Mouse (Mus musculus): ENCODE results near the gene Smad6. TPM values are rescaled to one million over a fixed set of nuclear protein-coding genes. Genes with fewer than 3 reads are reported as not detected.

Gene Smad6
- polyA plus RNA-seq, 1 experiment = 34.5 TPM

DNA sequence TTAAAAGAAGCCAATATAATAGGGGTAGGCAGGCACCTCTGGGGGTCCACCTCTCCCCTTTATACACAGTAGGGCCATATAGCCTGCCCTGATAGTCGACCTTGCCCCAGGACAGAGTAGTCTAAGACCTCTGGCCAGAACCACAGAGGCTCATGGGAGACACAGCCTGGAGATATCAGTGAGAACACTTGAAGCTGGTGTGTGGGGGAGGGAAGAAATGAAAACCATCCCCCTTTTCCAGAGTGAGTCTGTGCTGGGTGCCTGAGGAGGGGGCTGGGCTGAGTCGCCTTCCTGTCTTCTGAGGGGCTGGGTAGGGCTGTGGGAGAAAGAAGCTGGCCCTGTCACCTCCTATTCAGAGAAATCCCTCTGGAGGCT is 79.3 kb downstream of the Smad6 start:
- Histone ChIP-seq H3K4me3 (ENCODE audit: control insufficient read depth, low read depth, low read length) (no peak overlapping the region), H3K27ac (ENCODE audit: control insufficient read depth, insufficient read depth, low read depth, low read length) (no peak overlapping the region), H3K36me3 (ENCODE audit: control insufficient read depth, insufficient read depth, low read length) (no peaks in the 10 kb centered on the region), H3K4me1 (ENCODE audit: control insufficient read depth, insufficient read depth, low read length) (no peaks in the 10 kb centered on the region), H3K27me3 (ENCODE audit: control insufficient read depth, insufficient read depth, low read length) (no peaks in the 10 kb centered on the region)
- no peak for TF ChIP-seq POLR2A (IDR thresholded peaks at IDR 0.05; ENCODE audit: control insufficient read depth, low read depth, low read length)
- TF ChIP-seq CTCF (IDR thresholded peaks at IDR 0.05; ENCODE audit: control insufficient read depth, insufficient read depth, insufficient replicate concordance, low read depth, low read length) = no peak

DNA sequence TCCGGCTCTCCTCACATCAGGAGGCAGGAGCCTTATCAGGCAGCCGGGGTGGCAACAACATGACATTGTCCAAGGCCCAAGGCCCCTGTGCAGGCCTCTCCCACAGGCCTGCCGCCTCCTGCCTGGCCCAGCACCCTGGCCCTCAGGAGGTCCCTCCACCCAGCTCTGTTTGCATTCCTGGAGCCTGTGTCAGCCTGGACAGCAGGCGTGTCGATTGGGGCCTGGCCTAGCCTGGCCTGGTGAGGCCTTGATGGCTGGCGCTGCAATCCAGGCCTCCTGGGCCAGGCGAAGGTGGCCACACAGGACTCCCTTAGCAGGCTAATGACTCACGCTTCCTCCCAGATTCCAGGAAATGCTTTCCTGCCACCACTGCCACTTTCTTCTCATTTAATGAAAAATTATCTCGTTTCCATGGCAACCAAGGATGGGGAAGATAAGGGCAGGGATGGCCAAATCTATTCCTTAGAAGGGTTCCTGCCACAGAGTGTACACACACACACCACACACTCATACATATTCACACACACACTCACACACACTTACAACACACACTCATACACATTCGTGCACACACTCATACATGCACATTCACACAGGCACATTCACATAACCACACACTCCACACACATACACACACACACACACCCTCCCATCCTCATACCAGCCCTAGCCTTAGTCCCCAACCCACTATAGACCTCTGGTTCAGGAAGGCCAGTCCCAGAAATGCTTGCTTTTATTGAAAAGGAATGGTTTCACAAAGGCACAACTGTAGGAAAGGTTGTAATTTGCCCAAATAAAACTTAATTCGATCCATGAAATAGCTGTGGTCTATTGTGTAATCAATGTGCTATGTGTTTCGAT is 79.9 kb downstream of the Smad6 start:
- no peaks in the 10 kb centered on the region for H3K36me3 ChIP-seq (ENCODE audit: control insufficient read depth, insufficient read depth, low read length)
- H3K4me1 ChIP-seq (ENCODE audit: control insufficient read depth, insufficient read depth, low read length) = no peaks in the 10 kb centered on the region
- no peak overlapping the region for H3K27ac ChIP-seq (ENCODE audit: control insufficient read depth, insufficient read depth, low read depth, low read length)
- no peaks in the 10 kb centered on the region for H3K27me3 ChIP-seq (ENCODE audit: control insufficient read depth, insufficient read depth, low read length)
- TF ChIP-seq CTCF (IDR thresholded peaks at IDR 0.05; ENCODE audit: control insufficient read depth, insufficient read depth, insufficient replicate concordance, low read depth, low read length) = no peak
- no peak for TF ChIP-seq POLR2A (IDR thresholded peaks at IDR 0.05; ENCODE audit: control insufficient read depth, low read depth, low read length)
- no peak overlapping the region for H3K4me3 ChIP-seq (ENCODE audit: control insufficient read depth, low read depth, low read length)

DNA sequence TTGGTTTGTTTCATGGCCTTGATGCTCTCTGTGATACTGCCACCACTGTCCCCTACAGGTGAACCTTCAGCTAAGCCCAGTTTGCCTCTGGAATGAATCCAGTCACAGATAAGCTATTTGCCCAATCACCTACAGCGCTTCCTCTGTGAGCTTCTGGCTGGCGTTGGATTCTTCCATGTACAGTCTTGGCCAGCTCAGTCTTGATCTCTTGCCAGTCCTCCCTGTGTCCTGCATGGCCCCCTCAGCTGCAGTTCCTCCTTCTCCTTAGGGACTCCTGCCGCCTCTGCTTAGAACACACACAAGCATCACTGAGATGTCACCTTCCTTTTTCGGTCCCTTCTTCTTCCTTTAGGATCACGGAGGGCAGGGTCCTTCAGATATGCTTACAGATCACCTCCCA is 85.6 kb downstream of the Smad6 start:
- Histone ChIP-seq H3K4me1 (ENCODE audit: control insufficient read depth, insufficient read depth, low read length) (no peaks in the 10 kb centered on the region), H3K4me3 (ENCODE audit: control insufficient read depth, low read depth, low read length) (no peak overlapping the region), H3K36me3 (ENCODE audit: control insufficient read depth, insufficient read depth, low read length) (no peaks in the 10 kb centered on the region), H3K27me3 (ENCODE audit: control insufficient read depth, insufficient read depth, low read length) (no peaks in the 10 kb centered on the region), H3K27ac (ENCODE audit: control insufficient read depth, insufficient read depth, low read depth, low read length) (no peak overlapping the region)
- TF ChIP-seq POLR2A (IDR thresholded peaks at IDR 0.05; ENCODE audit: control insufficient read depth, low read depth, low read length) (no peak), CTCF (IDR thresholded peaks at IDR 0.05; ENCODE audit: control insufficient read depth, insufficient read depth, insufficient replicate concordance, low read depth, low read length) (no peak)

DNA sequence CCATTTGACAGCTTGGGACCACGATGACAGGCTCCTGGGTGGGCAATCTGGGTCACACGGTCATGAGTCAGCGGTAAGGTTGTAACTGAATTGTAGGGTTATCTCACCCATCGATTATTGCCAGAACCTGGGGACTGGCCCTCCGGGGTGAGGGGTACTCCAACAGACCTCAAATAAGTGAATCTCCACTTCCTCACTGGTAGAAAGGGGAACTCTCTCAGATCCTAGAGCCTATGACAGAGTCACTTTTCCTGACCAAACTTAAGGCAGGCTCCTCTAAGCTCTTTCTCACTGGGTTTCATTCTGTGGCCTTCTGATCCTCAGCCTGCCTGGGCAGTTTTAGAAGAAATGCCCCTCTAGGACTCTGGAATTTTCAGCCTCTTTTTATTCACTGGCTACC is 88.8 kb downstream of the Smad6 start:
- Histone ChIP-seq H3K27ac (ENCODE audit: control insufficient read depth, insufficient read depth, low read depth, low read length) (no peak overlapping the region), H3K4me1 (ENCODE audit: control insufficient read depth, insufficient read depth, low read length) (peaks cover 2% of the 10 kb centered on the region), H3K4me3 (ENCODE audit: control insufficient read depth, low read depth, low read length) (no peak overlapping the region), H3K27me3 (ENCODE audit: control insufficient read depth, insufficient read depth, low read length) (no peaks in the 10 kb centered on the region), H3K36me3 (ENCODE audit: control insufficient read depth, insufficient read depth, low read length) (no peaks in the 10 kb centered on the region)
- TF ChIP-seq POLR2A (IDR thresholded peaks at IDR 0.05; ENCODE audit: control insufficient read depth, low read depth, low read length) (no peak), CTCF (IDR thresholded peaks at IDR 0.05; ENCODE audit: control insufficient read depth, insufficient read depth, insufficient replicate concordance, low read depth, low read length) (no peak)

DNA sequence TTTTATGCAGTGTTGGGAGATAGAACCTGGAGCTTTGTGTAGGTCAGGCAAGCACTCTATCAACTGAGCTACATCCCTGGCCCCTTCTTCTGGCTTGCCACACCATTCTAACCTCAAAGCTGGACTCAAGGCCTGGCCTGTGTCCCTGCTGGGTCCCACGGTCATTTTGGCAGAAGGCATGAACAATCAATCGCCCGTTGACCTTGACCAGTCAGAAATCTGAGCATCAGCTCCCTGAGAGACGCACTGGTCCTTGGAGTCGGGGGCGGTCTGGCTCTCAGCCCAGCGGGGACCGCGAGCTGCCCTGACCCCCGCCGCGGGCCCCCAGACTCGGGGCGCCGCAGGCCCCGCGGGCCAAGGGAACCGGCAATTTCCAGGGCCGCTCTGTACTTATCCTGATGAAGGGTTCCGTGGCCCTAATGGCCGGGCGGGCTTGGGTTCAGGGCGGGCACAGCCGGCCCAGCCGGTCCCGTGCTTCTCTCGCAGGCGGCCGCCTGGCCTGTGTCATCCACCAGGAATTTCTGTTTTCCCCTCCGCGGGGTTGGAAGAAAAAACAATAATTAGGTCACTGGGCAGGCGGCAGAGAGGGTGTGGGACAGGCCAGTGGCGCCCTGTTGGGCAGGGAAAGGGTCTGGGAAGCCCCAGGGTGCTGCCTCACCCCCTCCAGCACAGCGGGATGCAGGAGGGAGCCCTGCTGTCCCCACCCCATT is 94.4 kb downstream of the Smad6 start:
- H3K36me3 ChIP-seq (ENCODE audit: control insufficient read depth, insufficient read depth, low read length) = no peaks in the 10 kb centered on the region
- no peaks in the 10 kb centered on the region for H3K27me3 ChIP-seq (ENCODE audit: control insufficient read depth, insufficient read depth, low read length)
- peaks cover 9% of the 10 kb centered on the region for H3K4me1 ChIP-seq (ENCODE audit: control insufficient read depth, insufficient read depth, low read length)
- H3K27ac ChIP-seq (ENCODE audit: control insufficient read depth, insufficient read depth, low read depth, low read length) = no peak overlapping the region
- 0 out of 2 replicates have a peak overlapping the region, but pooled peaks have one; percentile 1 for H3K4me3 ChIP-seq (ENCODE audit: control insufficient read depth, low read depth, low read length)
- TF ChIP-seq POLR2A (IDR thresholded peaks at IDR 0.05; ENCODE audit: control insufficient read depth, low read depth, low read length) (no peak), CTCF (IDR thresholded peaks at IDR 0.05; ENCODE audit: control insufficient read depth, insufficient read depth, insufficient replicate concordance, low read depth, low read length) (no peak)

DNA sequence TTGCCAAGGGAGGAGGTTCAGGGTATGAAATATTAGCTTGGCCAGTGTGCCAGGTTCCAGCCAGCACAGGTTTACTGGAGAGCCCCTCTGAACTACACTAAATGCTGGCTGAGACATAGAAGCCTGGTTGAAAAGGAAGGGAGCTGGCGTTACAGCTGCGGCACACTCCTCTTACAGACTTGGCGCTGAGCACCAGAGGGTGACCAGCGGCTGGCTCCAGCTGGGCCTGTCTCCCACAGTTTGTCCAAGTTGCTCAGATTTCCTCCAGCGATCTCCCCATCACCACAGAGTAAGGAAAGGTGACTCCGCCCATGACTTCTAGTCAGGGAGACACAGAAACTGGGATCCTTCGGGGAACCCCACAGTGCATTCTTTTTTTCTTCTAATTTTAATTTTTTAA is 95.5 kb downstream of the Smad6 start:
- H3K36me3 ChIP-seq (ENCODE audit: control insufficient read depth, insufficient read depth, low read length) = no peaks in the 10 kb centered on the region
- peaks cover 9% of the 10 kb centered on the region for H3K4me1 ChIP-seq (ENCODE audit: control insufficient read depth, insufficient read depth, low read length)
- H3K27ac ChIP-seq (ENCODE audit: control insufficient read depth, insufficient read depth, low read depth, low read length) = no peak overlapping the region
- H3K27me3 ChIP-seq (ENCODE audit: control insufficient read depth, insufficient read depth, low read length) = no peaks in the 10 kb centered on the region
- TF ChIP-seq CTCF (IDR thresholded peaks at IDR 0.05; ENCODE audit: control insufficient read depth, insufficient read depth, insufficient replicate concordance, low read depth, low read length) (no peak), POLR2A (IDR thresholded peaks at IDR 0.05; ENCODE audit: control insufficient read depth, low read depth, low read length) (no peak)
- H3K4me3 ChIP-seq (ENCODE audit: control insufficient read depth, low read depth, low read length) = no peak overlapping the region

DNA sequence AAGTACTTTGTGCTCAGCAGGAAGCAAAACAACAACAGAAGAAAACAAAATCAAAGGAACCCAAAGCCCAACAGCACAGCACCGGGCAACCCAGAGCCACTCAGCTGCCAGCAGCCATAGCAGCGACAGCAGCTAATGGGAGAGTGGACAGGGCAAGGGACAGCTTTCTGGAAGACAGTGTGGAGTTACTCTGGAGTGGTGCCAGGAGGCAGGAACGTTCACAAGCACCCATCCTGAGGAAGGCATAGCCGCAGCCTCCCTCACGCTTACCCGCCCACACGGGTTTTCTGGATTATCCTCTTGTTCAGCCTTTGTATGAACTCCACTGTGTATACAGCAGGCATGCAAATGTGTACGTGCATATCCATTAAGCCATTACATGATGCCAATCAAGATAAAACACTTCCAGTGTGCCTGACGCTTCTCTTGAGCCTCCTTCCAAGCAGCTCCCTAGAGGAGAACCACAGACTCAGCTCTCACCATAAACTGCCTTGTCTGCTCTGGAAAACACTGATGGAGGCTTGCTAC is 98.6 kb downstream of the Smad6 start:
- no peaks in the 10 kb centered on the region for H3K27me3 ChIP-seq (ENCODE audit: control insufficient read depth, insufficient read depth, low read length)
- no peak for TF ChIP-seq CTCF (IDR thresholded peaks at IDR 0.05; ENCODE audit: control insufficient read depth, insufficient read depth, insufficient replicate concordance, low read depth, low read length)
- TF ChIP-seq POLR2A (IDR thresholded peaks at IDR 0.05; ENCODE audit: control insufficient read depth, low read depth, low read length) = no peak
- H3K27ac ChIP-seq (ENCODE audit: control insufficient read depth, insufficient read depth, low read depth, low read length) = no peak overlapping the region
- peaks cover 9% of the 10 kb centered on the region for H3K4me1 ChIP-seq (ENCODE audit: control insufficient read depth, insufficient read depth, low read length)
- no peaks in the 10 kb centered on the region for H3K36me3 ChIP-seq (ENCODE audit: control insufficient read depth, insufficient read depth, low read length)
- no peak overlapping the region for H3K4me3 ChIP-seq (ENCODE audit: control insufficient read depth, low read depth, low read length)

Data from testis, adult 2 months (tissue).